Mouse (Mus musculus): ENCODE measurements around the gene Amotl1. TPM values are rescaled to one million over a fixed set of nuclear protein-coding genes. Genes with fewer than 3 reads are reported as not detected.

The Amotl1 gene
- polyA plus RNA-seq, 1 experiment from 2014 or later: 8.0 TPM

GRCm38 (mm10) chr9:14662876-14663275 lies 18.0 kb upstream of the Amotl1 start:
- no peak overlapping the region for H3K9ac ChIP-seq
- no peak overlapping the region for H3K4me3 ChIP-seq
- no peak overlapping the region for H3K4me2 ChIP-seq
- H3K4me1 ChIP-seq (replicated peaks): no peaks in the 10 kb centered on the region
- no peak overlapping the region for H3K27ac ChIP-seq (replicated peaks)
- H3K36me3 ChIP-seq: no peaks in the 10 kb centered on the region
- H3K27me3 ChIP-seq: no peaks in the 10 kb centered on the region
- no peaks in the 10 kb centered on the region for H3K9me3 ChIP-seq
- no peak for ATAC-seq (ENCODE audit: low read depth)
- 80% methylated on average over 7 of the region's 7 CpGs for WGBS

- Histone ChIP-seq H3K36me3 (no peaks in the 10 kb centered on the region), H3K27ac (replicated peaks) (no peak overlapping the region), H3K4me2 (no peak overlapping the region), H3K4me1 (replicated peaks) (no peaks in the 10 kb centered on the region), H3K9ac (no peak overlapping the region), H3K9me3 (no peaks in the 10 kb centered on the region), H3K4me3 (no peak overlapping the region), H3K27me3 (no peaks in the 10 kb centered on the region)
- no peak for ATAC-seq (ENCODE audit: low read depth)
- WGBS: 92% methylated on average over 9 of the region's 9 CpGs
Observed at GRCm38 (mm10) chr9:14662138-14662537, 17.3 kb upstream of the Amotl1 start.

- H3K27me3 ChIP-seq: no peaks in the 10 kb centered on the region
- no peak for ATAC-seq (ENCODE audit: low read depth)
- H3K4me2 ChIP-seq: no peak overlapping the region
- no peak overlapping the region for H3K27ac ChIP-seq (replicated peaks)
- H3K9ac ChIP-seq: no peak overlapping the region
- H3K36me3 ChIP-seq: no peaks in the 10 kb centered on the region
- WGBS: 49% methylated on average over 2 of the region's 2 CpGs
- H3K4me3 ChIP-seq: no peak overlapping the region
- no peaks in the 10 kb centered on the region for H3K4me1 ChIP-seq (replicated peaks)
- H3K9me3 ChIP-seq: no peaks in the 10 kb centered on the region
Observed at GRCm38 (mm10) chr9:14657926-14658325, 13.1 kb upstream of the Amotl1 start.

GRCm38 (mm10) chr9:14654010-14654409 lies 9.2 kb upstream of the Amotl1 start:
- Histone ChIP-seq H3K9me3 (no peaks in the 10 kb centered on the region), H3K27me3 (no peaks in the 10 kb centered on the region), H3K4me2 (no peak overlapping the region), H3K36me3 (no peaks in the 10 kb centered on the region), H3K27ac (replicated peaks) (no peak overlapping the region), H3K4me1 (replicated peaks) (no peaks in the 10 kb centered on the region), H3K4me3 (no peak overlapping the region), H3K9ac (no peak overlapping the region)
- no peak for ATAC-seq (ENCODE audit: low read depth)
- 77% methylated on average over 2 of the region's 2 CpGs for WGBS

- 79% methylated on average over 1 of the region's 1 CpGs for WGBS
- no peak overlapping the region for H3K27ac ChIP-seq (replicated peaks)
- H3K4me1 ChIP-seq (replicated peaks): no peaks in the 10 kb centered on the region
- H3K9me3 ChIP-seq: no peaks in the 10 kb centered on the region
- H3K4me3 ChIP-seq: no peak overlapping the region
- no peak overlapping the region for H3K9ac ChIP-seq
- ATAC-seq (ENCODE audit: low read depth): no peak
- H3K36me3 ChIP-seq: no peaks in the 10 kb centered on the region
- H3K4me2 ChIP-seq: no peak overlapping the region
- no peaks in the 10 kb centered on the region for H3K27me3 ChIP-seq
Observed at GRCm38 (mm10) chr9:14652761-14653160, 7.9 kb upstream of the Amotl1 start.

GRCm38 (mm10) chr9:14647849-14648248 lies 3.0 kb upstream of the Amotl1 start:
- Histone ChIP-seq H3K9ac (no peak overlapping the region), H3K36me3 (no peaks in the 10 kb centered on the region), H3K4me2 (no peak overlapping the region), H3K4me3 (no peak overlapping the region), H3K27ac (replicated peaks) (no peak overlapping the region), H3K9me3 (no peaks in the 10 kb centered on the region), H3K4me1 (replicated peaks) (peaks cover 9% of the 10 kb centered on the region), H3K27me3 (no peaks in the 10 kb centered on the region)
- ATAC-seq (ENCODE audit: low read depth): no peak
- 81% methylated on average over 8 of the region's 8 CpGs for WGBS

- Histone ChIP-seq H3K4me2 (no peak overlapping the region), H3K27me3 (no peaks in the 10 kb centered on the region), H3K27ac (replicated peaks) (no peak overlapping the region), H3K4me3 (no peak overlapping the region), H3K9me3 (no peaks in the 10 kb centered on the region), H3K36me3 (no peaks in the 10 kb centered on the region), H3K4me1 (replicated peaks) (peaks cover 19% of the 10 kb centered on the region), H3K9ac (no peak overlapping the region)
- no peak for ATAC-seq (ENCODE audit: low read depth)
- 98% methylated on average over 1 of the region's 1 CpGs for WGBS
Observed at GRCm38 (mm10) chr9:14646641-14647040, 1.8 kb upstream of the Amotl1 start.

GRCm38 (mm10) chr9:14646061-14646460 lies 1.2 kb upstream of the Amotl1 start:
- Histone ChIP-seq H3K27ac (replicated peaks) (no peak overlapping the region), H3K9me3 (no peaks in the 10 kb centered on the region), H3K4me1 (replicated peaks) (peaks cover 19% of the 10 kb centered on the region), H3K9ac (no peak overlapping the region), H3K27me3 (no peaks in the 10 kb centered on the region), H3K4me2 (no peak overlapping the region), H3K36me3 (no peaks in the 10 kb centered on the region), H3K4me3 (no peak overlapping the region)
- no peak for ATAC-seq (ENCODE audit: low read depth)
- WGBS: 83% methylated on average over 3 of the region's 3 CpGs

GRCm38 (mm10) chr9:14643328-14643727 lies 1.5 kb downstream of the Amotl1 start:
- Histone ChIP-seq H3K4me1 (replicated peaks) (peaks cover 19% of the 10 kb centered on the region), H3K4me3 (no peak overlapping the region), H3K4me2 (no peak overlapping the region), H3K36me3 (no peaks in the 10 kb centered on the region), H3K9me3 (no peaks in the 10 kb centered on the region), H3K9ac (no peak overlapping the region), H3K27ac (replicated peaks) (no peak overlapping the region), H3K27me3 (no peaks in the 10 kb centered on the region)
- no peak for ATAC-seq (ENCODE audit: low read depth)
- 58% methylated on average over 6 of the region's 6 CpGs for WGBS

- peaks cover 19% of the 10 kb centered on the region for H3K4me1 ChIP-seq (replicated peaks)
- peak overlapping the region; percentile 28 for H3K27ac ChIP-seq (replicated peaks)
- no peaks in the 10 kb centered on the region for H3K9me3 ChIP-seq
- ATAC-seq (ENCODE audit: low read depth): peak; percentile 46; the same call in 1 of the 2 replicates
- H3K9ac ChIP-seq: no peak overlapping the region
- no peaks in the 10 kb centered on the region for H3K36me3 ChIP-seq
- H3K27me3 ChIP-seq: no peaks in the 10 kb centered on the region
- no peak overlapping the region for H3K4me3 ChIP-seq
- no peak overlapping the region for H3K4me2 ChIP-seq
- 29% methylated on average over 5 of the region's 5 CpGs for WGBS
Observed at GRCm38 (mm10) chr9:14642251-14643021, 2.4 kb downstream of the Amotl1 start.

- no peaks in the 10 kb centered on the region for H3K36me3 ChIP-seq
- peak overlapping the region; percentile 28; the same call in 1 of the 2 replicates for H3K27ac ChIP-seq (replicated peaks)
- ATAC-seq (ENCODE audit: low read depth): no peak
- no peak overlapping the region for H3K4me3 ChIP-seq
- peaks cover 19% of the 10 kb centered on the region for H3K4me1 ChIP-seq (replicated peaks)
- no peak overlapping the region for H3K4me2 ChIP-seq
- H3K9me3 ChIP-seq: no peaks in the 10 kb centered on the region
- 45% methylated on average over 7 of the region's 7 CpGs for WGBS
- H3K27me3 ChIP-seq: no peaks in the 10 kb centered on the region
- no peak overlapping the region for H3K9ac ChIP-seq
Observed at GRCm38 (mm10) chr9:14641310-14642067, 3.4 kb downstream of the Amotl1 start.

- Histone ChIP-seq H3K4me1 (replicated peaks) (peaks cover 23% of the 10 kb centered on the region), H3K9ac (no peak overlapping the region), H3K4me2 (no peak overlapping the region), H3K36me3 (no peaks in the 10 kb centered on the region), H3K27ac (replicated peaks) (no peak overlapping the region), H3K9me3 (no peaks in the 10 kb centered on the region), H3K27me3 (peaks cover 14% of the 10 kb centered on the region), H3K4me3 (no peak overlapping the region)
- no peak for ATAC-seq (ENCODE audit: low read depth)
- WGBS: 79% methylated on average over 3 of the region's 3 CpGs
Observed at GRCm38 (mm10) chr9:14636244-14636643, 8.6 kb downstream of the Amotl1 start.

Data from neural tube, embryonic 13.5 days (tissue).